Comparison of ENCODE assay signal across 10 mouse cellular contexts in the genomic region with DNA sequence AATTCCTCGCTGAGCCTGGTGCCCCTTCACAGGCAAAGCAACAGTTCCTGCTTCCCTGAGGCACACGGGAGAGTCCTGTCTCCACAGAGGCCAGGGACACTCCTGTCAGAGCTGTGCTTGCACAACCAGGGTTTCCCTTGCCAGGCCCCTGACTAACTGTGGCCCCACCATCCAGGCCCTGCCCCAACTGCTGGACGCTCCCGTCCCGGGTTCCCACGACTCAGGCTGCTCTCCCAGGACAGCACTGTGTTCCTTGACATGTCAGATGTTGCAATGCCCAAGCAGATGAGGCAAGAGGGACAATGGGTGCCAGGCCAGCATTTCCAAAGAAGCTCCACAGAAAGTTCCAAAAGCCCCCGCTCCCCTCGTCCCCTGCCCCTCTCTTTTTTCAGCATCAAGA.
DNase-seq lines count a peak whose midpoint lies in the region; ATAC-seq lines count a peak whose summit lies in the region.
"Had no signal": no experiment of that assay in that cellular context is flagged by ENCODE, and none has a peak within 500 bp of the region (broad histone marks: within the 10 kb centered on the region; RNA-seq: fewer than 3 reads in every experiment).

No protein-coding gene starts in this region.

- no peak overlapping the region for H3K4me2 ChIP-seq in forebrain, embryonic 11.5 days (ENCODE audit: low read depth, low read length, severe bottlenecking)
- H3K4me2 ChIP-seq in forebrain, embryonic 15.5 days (replicated peaks) = no peak overlapping the region
- H3K4me2 ChIP-seq: liver, embryonic 11.5 days; neural tube, embryonic 12.5 days had no signal

- H3K27me3 ChIP-seq in forebrain, embryonic 11.5 days (ENCODE audit: control insufficient read depth, insufficient read depth, low read length) = no peaks in the 10 kb centered on the region
- H3K27me3 ChIP-seq in forebrain, embryonic 15.5 days = no peaks in the 10 kb centered on the region
- H3K27me3 ChIP-seq: neural tube, embryonic 12.5 days had no signal

- peak; percentile 56 for DNase-seq in forebrain, embryonic 11.5 days (ENCODE audit: low spot score)
- peak; percentile 93 for DNase-seq in adrenal gland, adult 2 months
- peak; percentile 73 to 74 for DNase-seq in heart, adult 9 months (ENCODE audit: low spot score in 2 of 2)
- peak; percentile 39 for DNase-seq in lung, postnatal 10 days
- DNase-seq in cerebellum, adult 9-10 months = no peak
- DNase-seq in right cerebral cortex, postnatal 25 days = no peak
- DNase-seq in embryo, embryonic 10.5 days (ENCODE audit: low spot score) = no peak

- 0 out of 2 replicates have a peak, but pooled peaks have one; percentile 21 for ATAC-seq in forebrain, embryonic 11.5 days (replicated peaks; ENCODE audit: low FRiP score)
- ATAC-seq in forebrain, embryonic 15.5 days (replicated peaks) = no peak

- no peak overlapping the region for H3K4me3 ChIP-seq in forebrain, embryonic 11.5 days (ENCODE audit: low read depth, low read length)
- H3K4me3 ChIP-seq in forebrain, embryonic 15.5 days = no peak overlapping the region
- H3K4me3 ChIP-seq: neural tube, embryonic 12.5 days had no signal

- no peaks in the 10 kb centered on the region for H3K9me3 ChIP-seq in forebrain, embryonic 11.5 days (ENCODE audit: control insufficient read depth, low read length)
- H3K9me3 ChIP-seq in forebrain, embryonic 15.5 days = no peaks in the 10 kb centered on the region
- H3K9me3 ChIP-seq: neural tube, embryonic 12.5 days had no signal

- no peaks in the 10 kb centered on the region for H3K36me3 ChIP-seq in forebrain, embryonic 11.5 days (ENCODE audit: control insufficient read depth, insufficient read depth, low read length)
- H3K36me3 ChIP-seq in forebrain, embryonic 15.5 days = no peaks in the 10 kb centered on the region
- H3K36me3 ChIP-seq: neural tube, embryonic 12.5 days had no signal

- H3K27ac ChIP-seq in forebrain, embryonic 11.5 days (ENCODE audit: low read depth, low read length) = no peak overlapping the region
- H3K27ac ChIP-seq in forebrain, embryonic 15.5 days (replicated peaks) = no peak overlapping the region
- H3K27ac ChIP-seq: neural tube, embryonic 12.5 days had no signal

- 56% methylated on average over 8 of the region's 8 CpGs for WGBS in forebrain, embryonic 11.5 days
- WGBS in forebrain, embryonic 15.5 days = 41% methylated on average over 8 of the region's 8 CpGs

- H3K9ac ChIP-seq in forebrain, embryonic 11.5 days (ENCODE audit: low read length) = peak overlapping the region; percentile 20; the same call in 1 of the 2 replicates
- H3K9ac ChIP-seq in forebrain, embryonic 15.5 days (replicated peaks) = no peak overlapping the region
- H3K9ac ChIP-seq: neural tube, embryonic 12.5 days had no signal

- H3K4me1 ChIP-seq in forebrain, embryonic 11.5 days (replicated peaks; ENCODE audit: control insufficient read depth, insufficient read depth, low read length) = peaks cover 22% of the 10 kb centered on the region
- peaks cover 14% of the 10 kb centered on the region for H3K4me1 ChIP-seq in forebrain, embryonic 15.5 days

Comparison
In these comparisons a context has a peak if more than half of its experiments do, and no peak if none do; other contexts are left out.
1. DNase-seq: peak in forebrain, embryonic 11.5 days (single experiment), adrenal gland, adult 2 months (single experiment), heart, adult 9 months (2 of 2) and lung, postnatal 10 days (single experiment); none in cerebellum, adult 9-10 months (single experiment), right cerebral cortex, postnatal 25 days (single experiment) and embryo, embryonic 10.5 days (single experiment).